Mouse (Mus musculus) hindbrain, embryonic 10.5 days (tissue): ENCODE results near the gene Pgk1. TPM values are rescaled to one million over a fixed set of nuclear protein-coding genes. Genes with fewer than 3 reads are reported as not detected.
"Not testable (repeated sequence)": the region's sequence is repeated elsewhere in the genome, so short reads cannot be mapped to it uniquely, and the experiment has no call there.

ENCODE experiments used
- DNase-seq: peaks from one replicate; pipeline ENCODE4 v3.0.0-alpha.2; 2017; ENCODE audit warnings: low spot score
- H3K27ac ChIP-seq: fragments of 300-500 bp; sonication (generic); 2 replicates; pipeline ENCODE4 v1.5.1; 2016; ENCODE audit warnings: mild to moderate bottlenecking, moderate library complexity
- H3K27me3 ChIP-seq: fragments of 300-500 bp; sonication (generic); 2 replicates; pipeline ENCODE4 v1.6.1; 2016; ENCODE audit warnings: mild to moderate bottlenecking; ENCODE audit not compliant: poor library complexity, insufficient read depth, severe bottlenecking
- H3K36me3 ChIP-seq: fragments of 300-500 bp; sonication (generic); 2 replicates; pipeline ENCODE4 v1.6.1; 2016; ENCODE audit warnings: mild to moderate bottlenecking, moderate library complexity
- H3K4me1 ChIP-seq: fragments of 300-500 bp; sonication (generic); replicated peaks from 2 replicates; pipeline ENCODE4 v1.6.1; 2016; ENCODE audit warnings: mild to moderate bottlenecking
- H3K4me3 ChIP-seq: fragments of 300-500 bp; sonication (generic); 2 replicates; pipeline ENCODE4 v1.5.1; 2016; ENCODE audit warnings: mild to moderate bottlenecking, moderate library complexity
- H3K9me3 ChIP-seq: fragments of 300-500 bp; sonication (generic); 2 replicates; pipeline ENCODE4 v1.6.1; 2016; ENCODE audit warnings: mild to moderate bottlenecking, moderate library complexity
- WGBS: fragments of 180-500 bp; shearing (Covaris S2); methylation state at CpG from one replicate; pipeline ENCODE4 v1.1.7; 2016; 5-methylcytosine and 5-hydroxymethylcytosine counted together
- polyA plus RNA-seq: library from polyadenylated mRNA; unstranded; fragments of >200 nt; fragmentation: Nextera tagmentation; extraction: Ambion mirVana; gene quantifications from 2 replicates; pipeline ENCODE4 v1.2.1, GENCODE M21; 2016

Gene Pgk1
- polyA plus RNA-seq, 1 experiment from 2014 or later: 461 TPM

DNA sequence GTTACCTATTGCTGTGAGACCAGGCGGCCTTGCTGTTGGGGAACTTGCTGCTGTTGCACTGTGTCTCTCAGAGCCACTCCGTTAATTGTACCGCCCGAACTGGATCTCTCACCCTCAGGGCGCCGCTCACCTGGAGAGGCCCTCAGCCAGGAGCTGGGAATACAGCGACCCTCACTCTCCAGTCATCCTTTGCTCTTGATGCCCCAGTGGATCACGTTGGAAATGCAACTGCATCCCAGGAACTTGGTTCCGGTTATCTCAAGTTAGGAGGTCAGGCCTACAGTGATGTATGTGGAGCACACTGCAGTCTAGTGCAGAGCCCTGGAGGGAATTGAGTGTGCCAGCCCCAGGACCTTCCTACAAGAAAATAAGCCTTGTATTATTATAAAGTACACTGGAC is 10.6 kb upstream of the Pgk1 start:
- Histone ChIP-seq H3K36me3 (no peaks in the 10 kb centered on the region), H3K27me3 (no peaks in the 10 kb centered on the region), H3K4me3 (no peak overlapping the region), H3K27ac (no peak overlapping the region), H3K9me3 (no peaks in the 10 kb centered on the region), H3K4me1 (no peaks in the 10 kb centered on the region)
- no peak for DNase-seq
- whole genome bisulfite sequencing: 58% methylated on average over 9 of the region's 9 CpGs

DNA sequence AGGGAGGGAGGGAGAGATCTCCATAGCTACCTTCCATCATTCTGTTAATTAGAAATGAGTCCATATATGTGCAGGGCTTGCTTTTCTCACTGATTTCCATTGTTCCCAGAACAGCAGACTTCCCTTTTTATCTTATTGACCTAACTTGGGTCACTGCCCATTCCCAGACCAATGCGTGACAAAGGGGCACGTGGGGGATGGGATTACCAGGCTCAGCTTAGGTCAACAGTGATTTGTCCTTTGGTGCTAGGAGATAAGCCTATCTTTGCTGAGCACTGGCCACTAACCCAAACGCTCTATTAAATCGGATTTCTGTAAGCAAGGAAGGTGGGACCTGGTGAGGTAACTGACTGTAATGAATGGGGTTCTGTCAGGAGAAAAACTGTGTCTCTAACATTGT is 2.6 kb upstream of the Pgk1 start:
- H3K4me3 ChIP-seq: no peak overlapping the region
- H3K27ac ChIP-seq: peak overlapping the region; percentile 35; the same call in 1 of the 2 replicates
- H3K36me3 ChIP-seq: no peaks in the 10 kb centered on the region
- H3K27me3 ChIP-seq: peaks cover 2% of the 10 kb centered on the region
- no peaks in the 10 kb centered on the region for H3K9me3 ChIP-seq
- H3K4me1 ChIP-seq: peaks cover 29% of the 10 kb centered on the region
- DNase-seq: peak; percentile 11
- WGBS: 31% methylated on average over 4 of the region's 4 CpGs

DNA sequence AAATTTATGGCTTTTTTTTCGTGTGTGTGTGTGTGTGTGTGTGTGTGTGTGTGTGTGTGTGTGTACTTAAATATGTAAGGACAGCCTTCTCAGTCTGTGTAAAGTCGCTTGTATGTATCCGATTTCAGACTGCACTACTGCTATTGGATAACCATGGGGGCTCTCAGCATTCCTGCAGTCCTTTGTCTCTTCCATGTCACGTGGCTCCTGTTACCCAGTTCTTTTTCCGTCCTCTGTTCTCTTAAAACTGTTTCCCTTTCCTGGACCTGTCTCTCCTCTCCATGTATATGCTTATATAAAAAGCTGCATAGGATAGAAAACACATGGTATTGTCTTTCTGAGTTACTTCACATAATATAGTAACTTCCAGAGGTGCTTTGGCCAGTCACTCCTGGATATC is 1.2 kb upstream of the Pgk1 start:
- peaks cover 39% of the 10 kb centered on the region for H3K4me1 ChIP-seq
- H3K27ac ChIP-seq: peak overlapping the region; percentile 90
- H3K4me3 ChIP-seq: peak overlapping the region; percentile 64; the same call in 1 of the 2 replicates
- 20% methylated on average over 5 of the region's 5 CpGs for WGBS
- peak; percentile 20 for DNase-seq
- H3K9me3 ChIP-seq: no peaks in the 10 kb centered on the region
- H3K27me3 ChIP-seq: peaks cover 2% of the 10 kb centered on the region
- peaks cover 2% of the 10 kb centered on the region; the same call in 1 of the 2 replicates for H3K36me3 ChIP-seq

DNA sequence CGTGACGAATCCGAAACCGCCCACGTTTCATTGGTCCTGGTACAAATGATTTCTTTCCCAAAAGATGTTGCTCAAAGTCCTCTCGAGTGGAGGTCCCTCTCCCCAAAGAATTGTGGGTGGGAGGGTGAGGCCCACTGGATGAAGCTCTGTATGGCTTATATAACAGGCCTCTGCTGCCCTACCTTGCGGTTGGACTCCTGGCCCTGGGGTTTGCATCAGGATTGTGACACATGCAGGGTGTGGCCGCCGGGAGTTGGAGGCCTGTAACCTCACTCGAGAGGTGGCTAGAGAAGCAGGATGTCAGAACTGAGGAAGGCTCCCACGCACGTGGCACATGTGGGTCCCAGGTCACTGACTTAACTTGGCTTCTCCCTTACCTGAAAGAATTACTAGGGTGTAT is 837 bp downstream of the Pgk1 start:
- Histone ChIP-seq H3K27ac (peak overlapping the region; percentile 90), H3K9me3 (no peaks in the 10 kb centered on the region), H3K4me3 (peak overlapping the region; percentile 64), H3K27me3 (no peaks in the 10 kb centered on the region; the same call in none of the 2 replicates), H3K4me1 (peaks cover 39% of the 10 kb centered on the region), H3K36me3 (peaks cover 17% of the 10 kb centered on the region)
- 11% methylated on average over 12 of the region's 12 CpGs for WGBS
- peak; percentile 15 for DNase-seq

DNA sequence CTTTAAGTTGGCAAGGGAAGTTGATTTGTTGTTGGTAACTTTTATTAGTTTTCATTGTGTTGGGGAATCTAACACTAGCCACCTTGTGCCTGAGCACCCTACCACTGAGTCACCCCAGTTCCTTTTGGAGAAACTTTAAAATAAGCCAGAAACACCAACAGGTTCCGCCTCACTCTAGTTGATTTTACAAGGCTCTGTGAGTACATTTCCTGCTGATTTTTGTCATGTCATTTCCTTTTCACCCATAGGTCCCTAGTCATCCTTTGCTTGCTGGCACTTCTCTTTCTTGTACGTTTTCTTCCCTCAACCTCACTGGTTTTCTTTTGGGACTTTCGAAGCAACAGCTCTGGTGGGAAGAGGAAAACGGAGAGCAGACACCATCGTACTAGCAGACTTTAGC is 2.5 kb downstream of the Pgk1 start:
- peak overlapping the region; percentile 90 for H3K27ac ChIP-seq
- peak overlapping the region; percentile 64 for H3K4me3 ChIP-seq
- DNase-seq: no peak
- peaks cover 33% of the 10 kb centered on the region for H3K4me1 ChIP-seq
- WGBS: 68% methylated on average over 5 of the region's 5 CpGs
- H3K9me3 ChIP-seq: no peaks in the 10 kb centered on the region
- no peaks in the 10 kb centered on the region; the same call in none of the 2 replicates for H3K27me3 ChIP-seq
- H3K36me3 ChIP-seq: peaks cover 34% of the 10 kb centered on the region

DNA sequence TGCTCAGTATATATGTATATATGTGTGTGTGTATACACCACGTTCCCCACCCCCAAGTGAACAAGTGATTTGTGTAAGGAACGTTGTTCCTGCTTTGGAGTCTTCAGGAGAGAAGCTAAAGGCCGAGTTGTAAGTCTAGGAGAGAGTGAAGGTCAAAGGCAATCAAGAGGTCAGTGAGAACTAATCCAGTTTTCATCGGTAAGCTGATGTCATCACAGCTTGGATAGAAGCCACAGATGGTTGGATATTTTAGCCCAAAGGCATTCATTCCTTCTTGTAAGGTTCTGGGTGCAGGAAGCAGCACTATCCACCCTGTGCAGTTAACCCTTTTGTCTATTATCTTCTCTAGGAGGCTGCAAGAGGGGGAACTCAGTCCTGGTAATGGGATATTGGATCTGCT is 3.2 kb downstream of the Pgk1 start:
- Histone ChIP-seq H3K4me3 (peak overlapping the region; percentile 64), H3K9me3 (no peaks in the 10 kb centered on the region), H3K27ac (no peak overlapping the region), H3K4me1 (peaks cover 30% of the 10 kb centered on the region), H3K27me3 (no peaks in the 10 kb centered on the region; the same call in none of the 2 replicates), H3K36me3 (peaks cover 40% of the 10 kb centered on the region)
- no peak for DNase-seq
- whole genome bisulfite sequencing: 49% methylated on average over 4 of the region's 4 CpGs

DNA sequence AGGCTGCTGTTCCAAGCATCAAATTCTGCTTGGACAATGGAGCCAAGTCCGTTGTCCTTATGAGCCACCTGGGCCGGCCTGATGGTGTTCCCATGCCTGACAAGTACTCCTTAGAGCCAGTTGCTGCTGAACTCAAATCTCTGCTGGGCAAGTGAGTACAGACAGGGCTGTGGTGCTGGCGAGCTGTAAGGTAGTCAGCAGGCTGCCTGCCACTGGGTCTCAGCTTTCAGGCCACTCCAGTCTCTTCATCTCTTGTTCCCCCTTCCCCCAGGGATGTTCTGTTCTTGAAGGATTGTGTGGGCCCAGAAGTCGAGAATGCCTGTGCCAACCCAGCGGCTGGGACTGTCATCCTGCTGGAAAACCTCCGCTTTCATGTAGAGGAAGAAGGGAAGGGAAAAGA is 7.5 kb downstream of the Pgk1 start:
- not testable (repeated sequence) for H3K4me3 ChIP-seq, H3K9me3 ChIP-seq, H3K27ac ChIP-seq, H3K27me3 ChIP-seq, H3K4me1 ChIP-seq, DNase-seq
- H3K36me3 ChIP-seq: peaks cover 81% of the 10 kb centered on the region
- WGBS: 85% methylated on average over 6 of the region's 6 CpGs

DNA sequence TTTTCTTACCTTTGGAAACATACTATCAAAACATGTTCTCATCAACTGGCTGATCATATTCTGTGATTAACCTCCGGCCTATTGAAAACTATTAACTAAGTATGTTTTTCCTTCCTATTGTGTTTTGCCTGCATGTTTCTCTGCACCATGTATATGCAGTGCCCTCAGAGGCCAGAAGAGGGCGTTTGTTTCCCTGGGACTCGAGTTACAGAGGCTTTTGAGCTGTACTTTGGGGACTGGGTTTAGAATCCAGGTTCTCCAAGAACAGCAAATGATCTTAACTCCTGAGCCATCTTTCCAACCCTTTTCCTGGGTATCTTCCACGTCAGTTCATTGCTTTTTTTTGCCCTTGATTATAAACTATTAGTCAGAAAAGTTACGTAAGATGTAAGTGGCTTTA is 10.4 kb downstream of the Pgk1 start:
- H3K4me3 ChIP-seq: no peak overlapping the region
- WGBS: 69% methylated on average over 5 of the region's 5 CpGs
- H3K4me1 ChIP-seq: no peaks in the 10 kb centered on the region
- no peaks in the 10 kb centered on the region for H3K9me3 ChIP-seq
- no peaks in the 10 kb centered on the region for H3K27me3 ChIP-seq
- no peak for DNase-seq
- peaks cover 94% of the 10 kb centered on the region for H3K36me3 ChIP-seq
- no peak overlapping the region for H3K27ac ChIP-seq

DNA sequence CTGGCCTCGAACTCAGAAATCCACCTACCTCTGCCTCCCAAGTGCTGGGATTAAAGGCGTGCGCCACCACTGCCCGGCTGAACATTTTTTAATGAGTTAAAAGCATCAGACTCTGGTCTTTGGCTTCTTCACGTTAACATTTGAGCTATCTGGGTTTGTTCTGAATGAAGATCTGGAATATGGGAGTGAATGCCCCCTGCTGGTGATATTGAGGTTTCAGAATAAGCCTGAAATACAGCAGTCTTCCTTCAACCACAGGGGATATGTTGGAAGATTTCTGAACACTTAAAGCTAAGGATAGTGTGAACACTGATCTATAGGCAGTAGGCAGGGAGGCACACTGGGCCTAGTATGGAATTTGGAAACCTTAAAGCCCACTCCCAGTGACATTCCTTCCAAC is 12.0 kb downstream of the Pgk1 start:
- no peak overlapping the region for H3K27ac ChIP-seq
- 90% methylated on average over 5 of the region's 5 CpGs for WGBS
- DNase-seq: no peak
- no peaks in the 10 kb centered on the region for H3K27me3 ChIP-seq
- H3K4me3 ChIP-seq: no peak overlapping the region
- no peaks in the 10 kb centered on the region for H3K9me3 ChIP-seq
- peaks cover 90% of the 10 kb centered on the region for H3K36me3 ChIP-seq
- no peaks in the 10 kb centered on the region for H3K4me1 ChIP-seq

DNA sequence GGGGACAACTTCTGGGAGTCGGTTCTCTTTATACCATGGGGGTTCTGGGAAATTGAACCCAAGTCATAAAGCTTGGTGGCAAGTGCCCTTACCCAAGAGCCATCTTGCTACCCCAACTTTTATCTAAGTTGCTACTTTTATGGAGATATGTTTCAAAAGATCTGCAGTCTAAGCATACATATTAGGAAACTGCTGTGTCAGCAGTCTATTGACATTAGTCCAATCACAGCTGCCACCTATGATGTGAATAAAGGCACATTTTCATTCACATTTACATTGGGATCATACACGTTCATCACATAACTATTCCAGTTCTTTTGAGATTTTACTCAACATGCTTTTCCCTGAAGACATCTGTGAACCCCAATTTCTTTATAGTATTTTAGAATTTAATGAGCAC is 22.2 kb downstream of the Pgk1 start:
- Histone ChIP-seq H3K27me3 (no peaks in the 10 kb centered on the region), H3K36me3 (peaks cover 15% of the 10 kb centered on the region), H3K27ac (no peak overlapping the region), H3K9me3 (no peaks in the 10 kb centered on the region), H3K4me3 (no peak overlapping the region), H3K4me1 (no peaks in the 10 kb centered on the region)
- no peak for DNase-seq
- 95% methylated on average over 2 of the region's 2 CpGs for WGBS

DNA sequence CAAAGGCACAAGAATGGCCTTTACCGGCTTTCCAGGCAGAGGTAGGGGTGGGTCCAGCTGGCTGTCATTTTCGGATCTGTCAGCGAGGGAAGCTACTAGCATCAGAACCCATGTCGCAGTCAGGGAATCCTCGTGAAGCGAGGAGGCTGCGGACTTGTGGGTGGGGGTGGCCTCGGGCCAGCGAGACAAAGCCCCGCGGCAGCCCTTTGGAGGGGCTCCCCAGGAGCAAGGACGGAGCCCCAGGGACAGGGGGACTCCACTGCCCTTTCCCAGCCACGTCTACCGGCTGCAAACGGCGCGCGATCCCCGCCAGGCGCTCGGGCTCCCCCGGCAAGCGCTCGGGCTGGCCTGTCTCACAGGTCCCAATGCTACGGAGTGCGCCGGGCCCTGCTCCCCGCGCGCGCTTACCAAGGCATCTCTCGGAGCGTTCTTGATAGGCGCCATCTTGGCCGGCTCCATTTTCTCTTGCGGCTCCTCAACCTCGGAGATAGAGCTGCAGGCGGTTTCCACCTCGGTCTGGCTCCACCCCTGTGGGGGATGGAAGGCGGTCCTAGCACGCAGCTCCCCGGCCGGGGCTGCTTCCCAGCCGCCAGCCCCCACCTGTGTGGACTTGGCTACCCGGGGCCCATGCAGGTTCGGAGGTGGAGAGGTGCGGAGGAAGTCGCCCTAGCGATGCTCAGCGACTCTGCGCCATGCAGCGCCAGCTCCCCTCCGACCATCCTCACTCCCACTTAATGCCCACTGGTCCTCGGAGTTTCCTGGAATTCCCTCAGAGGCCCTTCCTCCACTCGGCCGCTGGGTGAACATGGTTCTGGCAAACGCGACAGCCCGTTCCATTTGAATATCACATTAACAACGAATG is 32.5 kb downstream of the Pgk1 start:
- peak overlapping the region; percentile 63 for H3K4me3 ChIP-seq
- no peaks in the 10 kb centered on the region for H3K36me3 ChIP-seq
- peak overlapping the region; percentile 90 for H3K27ac ChIP-seq
- H3K9me3 ChIP-seq: peaks cover 12% of the 10 kb centered on the region; the same call in 1 of the 2 replicates
- peak; percentile 72 for DNase-seq
- no peaks in the 10 kb centered on the region for H3K4me1 ChIP-seq
- H3K27me3 ChIP-seq: peaks cover 6% of the 10 kb centered on the region; the same call in 1 of the 2 replicates
- WGBS: 15% methylated on average over 60 of the region's 60 CpGs

DNA sequence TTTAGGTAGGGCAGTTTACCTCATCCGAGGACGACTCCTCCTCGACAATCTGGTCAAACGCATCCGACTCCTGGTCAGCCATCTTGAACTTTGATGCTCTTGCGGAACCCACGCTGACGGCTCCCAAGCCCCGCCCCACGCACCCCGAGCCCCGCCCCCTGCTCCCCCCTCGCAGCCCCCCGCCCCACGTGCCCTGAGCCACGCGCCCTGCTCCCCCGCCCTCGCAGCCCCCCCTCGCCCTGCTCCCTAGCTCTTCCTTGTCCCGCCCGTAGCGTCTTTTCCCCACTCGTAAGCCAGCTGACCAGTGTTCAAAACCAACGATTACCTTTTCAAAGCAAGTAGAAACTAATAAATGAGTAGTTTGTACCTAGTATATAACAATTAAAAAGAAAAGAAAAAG is 34.2 kb downstream of the Pgk1 start, which contains the start of gene Taf9b:
Gene Taf9b, minus strand, starts transcription at position 101 of the 400 bp plus-strand sequence.
- 89% methylated on average over 25 of the region's 25 CpGs for WGBS
- H3K9me3 ChIP-seq: peaks cover 12% of the 10 kb centered on the region; the same call in 1 of the 2 replicates
- H3K27ac ChIP-seq: peak within 1 kb of the TSS; percentile 90; the same call in 1 of the 2 replicates

More for the DNA sequence above, 34.2 kb downstream of the Pgk1 start, which contains the start of gene Taf9b:
- H3K4me3 ChIP-seq: peak within 1 kb of the TSS; percentile 63
- peaks cover 6% of the 10 kb centered on the region; the same call in 1 of the 2 replicates for H3K27me3 ChIP-seq
- DNase-seq: no peak
- H3K36me3 ChIP-seq: no peaks in the 10 kb centered on the region
- no peaks in the 10 kb centered on the region for H3K4me1 ChIP-seq
